Mouse (Mus musculus) embryonic fibroblast, embryonic 13.5 days (primary cell): ENCODE data around the gene Dexi.

Experiments used
- CTCF ChIP-seq: IDR thresholded peaks from 2 replicates; pipeline ENCODE4 v1.5.1; 2011; ENCODE audit warnings: mild to moderate bottlenecking, control low read depth, low read length, moderate library complexity, borderline replicate concordance; ENCODE audit not compliant: insufficient read depth
- POLR2A ChIP-seq: IDR thresholded peaks from 2 replicates; pipeline ENCODE4 v1.6.1; 2011; ENCODE audit warnings: low read depth, mild to moderate bottlenecking, control low read depth, low read length, moderate library complexity

DNA sequence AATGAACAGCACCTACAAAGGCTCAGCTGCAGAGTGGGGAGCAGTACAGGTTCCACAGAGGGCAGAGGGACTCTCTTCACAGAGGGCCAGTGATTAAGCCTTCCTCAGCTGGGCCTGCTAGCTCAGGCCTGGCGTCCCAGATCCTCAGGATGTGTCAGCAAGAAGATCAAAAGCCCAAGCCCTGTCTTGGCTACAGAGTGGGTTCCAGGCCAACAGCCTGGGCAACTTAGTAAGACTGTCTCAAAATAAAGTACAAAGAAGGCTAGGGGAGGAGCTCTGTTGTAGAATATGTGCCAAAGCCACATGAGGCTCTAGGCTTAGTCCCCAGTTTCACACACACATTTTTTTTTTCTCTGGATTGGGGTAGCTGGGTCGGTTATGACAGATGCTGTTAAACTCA, 32.1 kb upstream of the Dexi start:
- TF ChIP-seq POLR2A (no peak), CTCF (no peak)
